Mouse (Mus musculus) embryonic fibroblast, embryonic 13.5 days (primary cell): Measurements from ENCODE around the gene Psmd13.
A peak's percentile ranks its signal among the peaks of the same experiment; 100 is the strongest.

Experiments
- CTCF ChIP-seq: IDR thresholded peaks from 2 replicates; pipeline ENCODE4 v1.5.1; 2011; ENCODE audit warnings: mild to moderate bottlenecking, control low read depth, low read length, moderate library complexity, borderline replicate concordance; ENCODE audit not compliant: insufficient read depth
- POLR2A ChIP-seq: IDR thresholded peaks from 2 replicates; pipeline ENCODE4 v1.6.1; 2011; ENCODE audit warnings: low read depth, mild to moderate bottlenecking, control low read depth, low read length, moderate library complexity

DNA sequence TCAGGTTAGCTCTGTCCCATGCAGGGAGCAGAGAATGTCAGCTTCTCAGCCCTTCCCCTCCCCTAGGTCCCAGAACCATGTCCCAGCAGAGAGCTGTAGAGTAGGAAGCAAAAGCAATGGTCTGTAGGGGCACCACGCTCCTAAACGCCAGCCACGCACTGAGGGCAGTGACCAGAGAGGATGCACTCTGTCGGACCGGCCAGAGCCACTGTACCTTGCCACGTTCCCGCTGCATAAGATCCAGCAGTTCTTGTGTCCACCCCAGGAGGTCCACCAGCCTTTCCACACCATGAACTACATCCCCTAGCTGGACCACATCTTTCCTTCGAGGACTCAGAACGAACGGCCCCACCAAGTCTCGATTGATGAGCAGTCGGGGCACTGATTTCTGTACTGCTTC, 17.0 kb upstream of the Psmd13 start:
- TF ChIP-seq POLR2A (peak; percentile 30; the same call in 1 of the 2 replicates), CTCF (no peak)
